Mouse (Mus musculus): Measurements from ENCODE around the gene Gatm.

- TF ChIP-seq EP300 (IDR thresholded peaks at IDR 0.05) (no peak), CTCF (IDR thresholded peaks at IDR 0.05) (no peak)
Measured at GRCm38 (mm10) chr2:122616237-122616636, 5.1 kb upstream of the Gatm start.

Measured in lung, postnatal 0 days (tissue).